Mouse (Mus musculus) mouse embryonic stem cell (cell line): ENCODE data around the gene Gpr156.
"Not testable (repeated sequence)": the region's sequence is repeated elsewhere in the genome, so short reads cannot be mapped to it uniquely, and the experiment has no call there.

Experiments used
- in situ Hi-C, 2 experiments: fragments of 300-500 bp; cut with MboI; formaldehyde crosslinking; loops; 1 replicate in 1 of 2; 3 replicates in 1 of 2; pipeline ENCODE4 v1.14.3; 2019 to 2020; ENCODE audit warnings: low sequenced_read_pairs in 2 of 2, low pct_unique_long_range_greater_than_20kb in 1 of 2, mixed read lengths in 1 of 2; ENCODE audit not compliant: unreplicated experiment in 1 of 2

The Gpr156 gene

DNA sequence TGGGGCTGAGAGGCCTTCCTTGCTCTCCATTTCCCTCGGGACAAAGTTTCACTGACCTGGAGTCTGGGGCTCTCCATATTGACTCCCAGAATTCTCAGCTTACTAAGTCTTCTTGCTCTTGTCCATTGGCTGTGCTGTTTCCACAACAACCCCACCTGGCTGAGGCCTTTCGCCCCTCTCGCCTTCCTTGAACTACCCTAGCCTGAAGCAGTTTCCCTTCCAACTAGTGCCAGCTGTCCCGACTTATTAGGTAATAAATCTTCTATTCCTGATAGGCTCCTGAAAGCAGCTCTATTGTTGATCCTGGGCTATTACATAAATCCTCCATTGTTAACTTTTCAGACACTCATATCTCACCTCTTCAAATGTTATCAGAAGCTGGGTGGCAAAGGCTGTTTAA, 96.6 kb downstream of the Gpr156 start:
- in situ Hi-C loops = no loop called here

DNA sequence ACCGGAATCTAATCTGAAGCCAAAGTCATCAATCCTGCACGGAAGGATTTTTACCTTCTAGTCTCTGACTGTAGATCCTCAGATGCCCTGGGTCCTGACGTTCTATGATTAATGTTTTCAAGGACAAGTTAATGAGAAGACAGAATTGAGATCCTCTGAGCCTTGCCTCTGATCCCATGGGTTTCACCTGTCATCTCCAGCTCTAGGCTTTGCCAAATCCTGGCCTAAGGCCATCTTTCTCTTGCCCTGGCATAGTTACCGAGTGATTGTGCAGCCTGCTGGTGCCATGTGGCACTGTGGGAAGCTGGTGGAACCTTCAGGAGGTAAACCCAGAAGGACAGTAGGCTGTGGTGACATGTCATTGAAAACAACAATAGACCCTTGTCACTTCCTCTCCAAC, 98.7 kb downstream of the Gpr156 start:
- in situ Hi-C loops = no loop called here

DNA sequence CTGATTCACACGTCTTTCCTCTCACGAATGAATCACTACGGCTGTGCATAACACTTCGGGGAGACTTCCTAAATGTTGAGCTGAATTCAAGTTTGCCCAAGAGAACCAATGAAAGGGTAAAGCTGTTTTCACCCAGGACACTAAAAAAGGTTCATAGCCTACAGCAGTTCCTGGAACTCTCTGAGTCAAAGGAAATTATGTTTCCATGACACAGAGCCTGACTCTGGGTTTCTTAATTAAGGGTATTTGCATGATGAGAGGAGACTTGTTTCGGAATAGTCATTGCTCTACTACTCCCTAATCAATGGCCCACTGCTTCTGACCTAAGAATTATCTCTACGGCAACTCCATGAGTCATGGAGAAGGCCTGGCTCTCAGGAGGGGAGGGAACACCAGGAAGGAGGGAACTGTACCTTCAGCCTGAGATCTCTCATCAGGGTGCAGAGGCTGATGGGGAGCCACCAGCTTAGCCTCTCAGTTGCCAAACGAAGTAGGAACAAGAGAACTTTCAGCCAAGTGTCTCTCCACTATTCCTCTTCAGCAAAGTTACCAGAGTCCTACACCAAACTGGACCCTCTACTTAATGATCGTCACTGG, 100.7 kb downstream of the Gpr156 start:
- in situ Hi-C loops = no loop called here

DNA sequence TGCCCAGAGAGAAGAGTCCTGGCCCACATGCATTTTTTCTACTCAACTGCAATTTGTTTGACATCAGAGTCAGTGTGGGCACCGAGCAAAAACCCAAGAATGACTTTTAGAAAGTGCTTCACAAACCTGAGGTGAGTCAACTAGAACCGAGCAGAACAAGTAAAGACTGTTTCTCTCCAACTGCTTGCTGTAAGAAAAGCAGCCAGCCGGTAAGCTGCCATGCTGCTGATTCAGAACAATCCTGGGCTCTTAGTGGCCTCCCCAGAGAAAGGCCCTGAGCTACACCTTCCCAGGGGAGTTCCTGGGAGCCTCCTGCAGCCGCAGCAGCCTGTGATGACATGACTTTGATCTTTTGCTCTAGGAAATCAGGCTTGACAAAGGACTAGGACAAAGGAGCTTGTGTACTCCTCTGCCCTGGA, 101.7 kb downstream of the Gpr156 start:
- in situ Hi-C loops = no loop called here

DNA sequence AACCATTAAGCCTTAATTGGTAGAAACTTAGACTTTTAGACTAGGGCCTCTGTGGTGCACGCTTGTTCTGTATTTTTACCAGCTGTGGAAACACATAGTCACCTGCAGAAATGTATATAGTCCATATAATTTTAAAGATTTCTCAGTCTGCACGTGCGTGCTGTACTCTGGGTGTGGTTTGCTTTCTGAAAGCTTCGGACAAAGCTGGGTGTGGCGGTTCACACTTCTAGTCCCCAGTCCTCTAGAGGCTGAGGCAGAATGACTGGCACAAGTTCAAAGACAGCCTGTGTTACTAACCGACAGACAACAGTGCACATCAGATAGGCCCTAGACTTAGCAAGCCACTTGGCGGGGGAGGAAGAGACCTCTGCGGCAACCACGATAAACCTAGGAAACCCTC, 116.3 kb downstream of the Gpr156 start:
- in situ Hi-C loops = no loop called here

DNA sequence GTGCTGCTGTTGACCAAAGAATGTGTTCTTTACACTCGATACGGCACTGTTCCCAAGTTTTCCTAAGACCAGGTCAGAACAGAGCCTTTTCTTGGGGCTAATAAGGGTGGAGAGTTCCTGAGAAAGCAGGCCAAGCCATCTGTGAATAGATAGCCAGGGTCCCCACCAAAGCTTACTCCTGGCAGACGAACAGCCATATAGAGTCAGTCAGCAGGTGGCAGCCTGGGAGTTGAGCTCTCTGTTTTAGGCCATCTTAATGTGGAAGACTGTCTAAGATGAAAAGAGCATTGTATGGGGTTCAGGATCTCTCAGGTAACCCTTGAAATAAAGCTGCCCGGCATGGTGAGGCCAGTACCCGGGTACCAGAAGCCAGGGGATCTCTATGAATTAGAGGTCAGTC, 116.8 kb downstream of the Gpr156 start:
- in situ Hi-C loops = no loop called here

DNA sequence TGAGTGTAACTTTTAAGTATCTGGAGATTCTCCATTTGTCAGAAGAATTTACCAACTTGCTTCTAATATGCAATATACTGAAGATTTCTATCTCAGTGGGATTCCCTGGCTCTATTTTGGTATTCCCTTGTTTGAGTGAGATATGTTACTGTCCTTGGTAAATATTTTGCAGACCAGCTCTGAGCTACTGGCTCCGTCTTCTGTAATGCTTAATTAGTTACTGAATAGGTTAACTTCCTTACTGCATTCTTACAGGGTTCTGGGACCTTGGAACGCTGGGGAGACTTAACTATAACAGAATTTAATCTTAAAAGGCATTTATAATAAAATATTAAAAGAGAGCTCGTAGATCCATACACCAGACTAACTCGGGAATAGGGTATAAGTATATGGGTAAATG, 121.8 kb downstream of the Gpr156 start:
- in situ Hi-C loops = not testable (repeated sequence)

DNA sequence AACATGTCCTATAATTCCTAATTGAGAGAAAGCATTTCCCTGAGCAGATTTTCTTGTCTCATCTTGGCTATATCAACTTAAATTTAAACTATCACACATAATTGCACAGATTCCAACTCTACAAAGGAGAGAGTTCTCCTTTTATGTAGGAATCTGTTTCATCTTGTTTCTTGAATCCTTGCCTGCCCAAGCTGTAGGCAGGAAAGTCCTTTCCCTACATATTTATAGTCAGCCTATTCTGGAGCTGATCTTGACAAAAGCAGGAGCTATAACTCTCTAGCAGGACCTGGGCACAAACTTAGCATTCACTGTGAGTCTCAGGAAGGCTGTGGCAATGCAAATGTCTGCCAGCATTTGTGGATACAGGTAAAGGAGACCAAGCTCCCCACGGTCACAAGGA, 125.9 kb downstream of the Gpr156 start:
- in situ Hi-C loops = no loop called here

DNA sequence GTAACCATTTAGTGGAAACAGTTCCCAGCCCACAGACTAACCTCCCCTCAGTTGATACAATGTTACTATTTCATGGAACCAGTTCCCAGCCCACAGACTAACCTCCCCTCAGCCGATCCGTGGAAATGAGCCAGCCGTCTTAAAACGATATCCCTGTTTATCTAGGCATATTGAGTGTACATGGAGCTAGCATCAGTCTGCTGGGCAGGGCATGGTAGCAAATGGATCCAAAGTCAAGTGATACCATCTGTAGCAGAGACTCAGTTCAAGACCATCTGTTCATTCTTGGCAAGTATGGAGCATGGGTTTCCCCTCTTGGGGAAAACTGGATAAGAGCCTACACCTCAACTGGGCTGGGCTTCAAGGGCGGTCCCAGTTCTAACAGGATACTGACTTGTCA, 128.3 kb downstream of the Gpr156 start:
- in situ Hi-C loops = no loop called here

DNA sequence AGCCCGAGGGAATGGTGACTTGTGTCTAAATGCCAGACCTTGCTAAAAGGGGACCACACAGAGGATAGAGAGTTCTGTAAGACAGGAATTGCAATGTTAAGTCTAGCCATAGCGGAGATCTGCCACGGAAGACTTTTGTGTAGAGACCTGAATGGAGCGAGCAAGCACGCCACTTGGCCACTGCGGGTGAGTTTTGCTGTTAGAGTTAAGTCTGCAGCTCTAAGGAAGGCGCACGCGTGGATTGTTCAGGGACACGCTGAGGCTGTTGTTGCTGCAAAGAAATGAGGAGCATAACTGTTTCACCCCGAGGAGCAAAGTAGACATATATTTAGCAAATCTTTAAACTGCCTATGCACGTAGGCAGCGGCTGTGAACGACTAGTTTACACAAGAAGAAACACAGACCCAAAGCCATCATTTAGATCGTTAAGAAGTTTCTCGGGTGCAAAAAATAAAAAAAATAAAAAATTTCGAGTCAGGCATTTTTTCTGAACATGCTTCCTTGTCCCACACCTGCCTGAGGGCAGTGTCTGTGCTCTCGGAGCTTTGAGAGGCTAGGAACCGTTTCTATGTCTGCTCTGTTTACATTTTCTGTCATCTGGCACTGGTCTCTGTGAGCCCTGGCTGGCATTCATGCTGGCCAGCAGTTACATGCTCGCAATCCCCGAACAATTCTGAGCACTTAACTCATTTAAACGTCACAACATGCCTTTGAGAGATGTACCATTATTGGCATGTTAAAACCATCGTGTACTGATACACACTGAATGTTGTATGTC, 131.7 kb downstream of the Gpr156 start:
- in situ Hi-C loops = no loop called here
